Mouse (Mus musculus): ENCODE measurements around the gene Tnrc6b. TPM values are rescaled to one million over a fixed set of nuclear protein-coding genes. Genes with fewer than 3 reads are reported as not detected.
A peak's percentile ranks its signal among the peaks of the same experiment; 100 is the strongest.

Gene Tnrc6b
- total and polyA plus RNA-seq, 3 experiments, result 14.2 to 146 (median 24.5) TPM

GRCm38 (mm10) chr15:80697564-80697963, 13.5 kb upstream of the Tnrc6b start:
- TF ChIP-seq POLR2AphosphoS5 (IDR thresholded peaks at IDR 0.05; ENCODE audit: insufficient replicate concordance, low read depth, low read length) (no peak), TAL1 (conservative IDR thresholded peaks at IDR 0.05; ENCODE audit: low read depth, low read length) (no peak), GATA2 (IDR thresholded peaks at IDR 0.05; ENCODE audit: borderline replicate concordance, low read depth, low read length) (no peak), GATA1 (IDR thresholded peaks at IDR 0.05; ENCODE audit: borderline replicate concordance, low read length) (no peak), CTCF (IDR thresholded peaks at IDR 0.05; ENCODE audit: low read depth, low read length) (no peak)
- no peak for DNase-seq (ENCODE audit: low spot score)
- ATAC-seq (ENCODE audit: extremely low read depth, insufficient number of reproducible peaks, low FRiP score, poor library complexity, severe bottlenecking), result no peak

GRCm38 (mm10) chr15:80701481-80702257, 9.4 kb upstream of the Tnrc6b start:
- peaks cover 51% of the 10 kb centered on the region for H3K27me3 ChIP-seq (ENCODE audit: insufficient read depth, low read length)
- DNase-seq (ENCODE audit: low spot score), result no peak
- H3K36me3 ChIP-seq (replicated peaks), result no peaks in the 10 kb centered on the region
- no peaks in the 10 kb centered on the region for H3K9me3 ChIP-seq (replicated peaks)
- no peak for TF ChIP-seq TAL1 (conservative IDR thresholded peaks at IDR 0.05; ENCODE audit: low read depth, low read length)
- no peak for TF ChIP-seq POLR2AphosphoS5 (IDR thresholded peaks at IDR 0.05; ENCODE audit: insufficient replicate concordance, low read depth, low read length)
- TF ChIP-seq GATA2 (IDR thresholded peaks at IDR 0.05; ENCODE audit: borderline replicate concordance, low read depth, low read length), result no peak
- no peak for TF ChIP-seq CTCF (IDR thresholded peaks at IDR 0.05; ENCODE audit: low read depth, low read length)
- TF ChIP-seq GATA1 (IDR thresholded peaks at IDR 0.05; ENCODE audit: borderline replicate concordance, low read length), result no peak
- ATAC-seq (ENCODE audit: extremely low read depth, insufficient number of reproducible peaks, low FRiP score, poor library complexity, severe bottlenecking), result no peak
- peaks cover 10% of the 10 kb centered on the region for H3K4me1 ChIP-seq (ENCODE audit: insufficient read depth, low read depth, low read length)
- no peak overlapping the region for H3K4me3 ChIP-seq (ENCODE audit: low read depth, low read length)

More at GRCm38 (mm10) chr15:80697564-80697963, 13.5 kb upstream of the Tnrc6b start:
- H3K4me1 ChIP-seq (ENCODE audit: insufficient read depth, low read depth, low read length), result peaks cover 8% of the 10 kb centered on the region
- H3K36me3 ChIP-seq (replicated peaks), result no peaks in the 10 kb centered on the region
- H3K9me3 ChIP-seq (replicated peaks), result 0 out of 2 replicates have a peak, but pooled peaks cover 2% of the 10 kb centered on the region
- no peak overlapping the region for H3K4me3 ChIP-seq (ENCODE audit: low read depth, low read length)
- H3K27me3 ChIP-seq (ENCODE audit: insufficient read depth, low read length), result peaks cover 80% of the 10 kb centered on the region

GRCm38 (mm10) chr15:80702910-80703309, 8.2 kb upstream of the Tnrc6b start:
- DNase-seq (ENCODE audit: low spot score) (no peak), ATAC-seq (ENCODE audit: extremely low read depth, insufficient number of reproducible peaks, low FRiP score, poor library complexity, severe bottlenecking) (no peak)
- H3K4me1 ChIP-seq (ENCODE audit: insufficient read depth, low read depth, low read length), result peaks cover 13% of the 10 kb centered on the region

GRCm38 (mm10) chr15:80703495-80703894, 7.6 kb upstream of the Tnrc6b start:
- no peak for ATAC-seq (ENCODE audit: extremely low read depth, insufficient number of reproducible peaks, low FRiP score, poor library complexity, severe bottlenecking)

More at GRCm38 (mm10) chr15:80702910-80703309, 8.2 kb upstream of the Tnrc6b start:
- H3K36me3 ChIP-seq (replicated peaks), result no peaks in the 10 kb centered on the region
- peaks cover 40% of the 10 kb centered on the region for H3K27me3 ChIP-seq (ENCODE audit: insufficient read depth, low read length)
- no peaks in the 10 kb centered on the region for H3K9me3 ChIP-seq (replicated peaks)
- no peak for TF ChIP-seq CTCF (IDR thresholded peaks at IDR 0.05; ENCODE audit: low read depth, low read length)
- no peak for TF ChIP-seq GATA2 (IDR thresholded peaks at IDR 0.05; ENCODE audit: borderline replicate concordance, low read depth, low read length)
- no peak for TF ChIP-seq TAL1 (conservative IDR thresholded peaks at IDR 0.05; ENCODE audit: low read depth, low read length)
- no peak for TF ChIP-seq GATA1 (IDR thresholded peaks at IDR 0.05; ENCODE audit: borderline replicate concordance, low read length)
- TF ChIP-seq POLR2AphosphoS5 (IDR thresholded peaks at IDR 0.05; ENCODE audit: insufficient replicate concordance, low read depth, low read length), result no peak
- H3K4me3 ChIP-seq (ENCODE audit: low read depth, low read length), result no peak overlapping the region

GRCm38 (mm10) chr15:80704267-80704666, 6.8 kb upstream of the Tnrc6b start:
- ATAC-seq (ENCODE audit: extremely low read depth, insufficient number of reproducible peaks, low FRiP score, poor library complexity, severe bottlenecking) (peak; percentile 34; the same call in 1 of the 2 replicates), DNase-seq (ENCODE audit: low spot score) (peak; percentile 75)
- no peak overlapping the region for H3K4me3 ChIP-seq (ENCODE audit: low read depth, low read length)

More at GRCm38 (mm10) chr15:80703495-80703894, 7.6 kb upstream of the Tnrc6b start:
- TF ChIP-seq GATA2 (IDR thresholded peaks at IDR 0.05; ENCODE audit: borderline replicate concordance, low read depth, low read length) (no peak), GATA1 (IDR thresholded peaks at IDR 0.05; ENCODE audit: borderline replicate concordance, low read length) (no peak)
- Histone ChIP-seq H3K27me3 (ENCODE audit: insufficient read depth, low read length) (peaks cover 35% of the 10 kb centered on the region), H3K9me3 (replicated peaks) (no peaks in the 10 kb centered on the region), H3K36me3 (replicated peaks) (no peaks in the 10 kb centered on the region), H3K4me3 (ENCODE audit: low read depth, low read length) (no peak overlapping the region), H3K4me1 (ENCODE audit: insufficient read depth, low read depth, low read length) (peaks cover 13% of the 10 kb centered on the region)
- no peak for DNase-seq (ENCODE audit: low spot score)

GRCm38 (mm10) chr15:80705828-80706549, 5.1 kb upstream of the Tnrc6b start:
- DNase-seq (ENCODE audit: low spot score) (peak; percentile 18), ATAC-seq (ENCODE audit: extremely low read depth, insufficient number of reproducible peaks, low FRiP score, poor library complexity, severe bottlenecking) (no peak)
- H3K9me3 ChIP-seq (replicated peaks), result no peaks in the 10 kb centered on the region
- no peaks in the 10 kb centered on the region for H3K36me3 ChIP-seq (replicated peaks)
- peaks cover 15% of the 10 kb centered on the region for H3K27me3 ChIP-seq (ENCODE audit: insufficient read depth, low read length)
- no peak for TF ChIP-seq GATA1 (IDR thresholded peaks at IDR 0.05; ENCODE audit: borderline replicate concordance, low read length)
- peak; percentile 65 for TF ChIP-seq CTCF (IDR thresholded peaks at IDR 0.05; ENCODE audit: low read depth, low read length)
- peaks cover 23% of the 10 kb centered on the region for H3K4me1 ChIP-seq (ENCODE audit: insufficient read depth, low read depth, low read length)
- H3K4me3 ChIP-seq (ENCODE audit: low read depth, low read length), result peak overlapping the region; percentile 31; the same call in 1 of the 2 replicates

More at GRCm38 (mm10) chr15:80704267-80704666, 6.8 kb upstream of the Tnrc6b start:
- TF ChIP-seq CTCF (IDR thresholded peaks at IDR 0.05; ENCODE audit: low read depth, low read length), result peak; percentile 55
- no peak for TF ChIP-seq TAL1 (conservative IDR thresholded peaks at IDR 0.05; ENCODE audit: low read depth, low read length)
- H3K36me3 ChIP-seq (replicated peaks), result no peaks in the 10 kb centered on the region
- H3K4me1 ChIP-seq (ENCODE audit: insufficient read depth, low read depth, low read length), result peaks cover 13% of the 10 kb centered on the region
- peaks cover 27% of the 10 kb centered on the region for H3K27me3 ChIP-seq (ENCODE audit: insufficient read depth, low read length)
- no peaks in the 10 kb centered on the region for H3K9me3 ChIP-seq (replicated peaks)
